Mouse (Mus musculus) T-helper 17 cell (primary cell): ENCODE measurements around the gene Ppara.

Experiments
- in situ Hi-C, 2 experiments: fragments of 300-600 bp; cut with MboI, MseI; formaldehyde crosslinking; loops; 1 replicate in 1 of 2; 2 replicates in 1 of 2; pipeline ENCODE4 v1.15.1; 2025; ENCODE audit warnings: high pct_unique_total_duplicates in 2 of 2

The Ppara gene

DNA sequence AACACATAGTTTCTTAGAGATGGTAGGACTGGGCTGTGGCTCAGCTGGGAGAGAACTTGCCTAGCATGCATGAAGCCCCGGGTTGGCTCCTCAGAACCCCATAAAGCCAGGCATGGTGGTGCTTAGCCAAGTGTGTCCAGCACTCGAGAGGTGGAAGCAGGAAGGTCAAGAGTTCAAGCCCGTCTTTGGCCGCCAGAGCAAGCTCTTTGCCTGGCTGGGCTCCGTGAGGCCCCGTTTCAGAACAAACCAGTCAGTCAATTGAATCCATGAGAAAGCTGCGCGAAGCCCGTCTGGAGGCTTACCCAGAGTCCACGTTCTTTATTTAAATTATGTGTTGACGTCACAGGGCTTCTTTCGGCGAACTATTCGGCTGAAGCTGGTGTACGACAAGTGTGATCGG lies 53.9 kb downstream of the Ppara start:
- in situ Hi-C loops = no loop called here

DNA sequence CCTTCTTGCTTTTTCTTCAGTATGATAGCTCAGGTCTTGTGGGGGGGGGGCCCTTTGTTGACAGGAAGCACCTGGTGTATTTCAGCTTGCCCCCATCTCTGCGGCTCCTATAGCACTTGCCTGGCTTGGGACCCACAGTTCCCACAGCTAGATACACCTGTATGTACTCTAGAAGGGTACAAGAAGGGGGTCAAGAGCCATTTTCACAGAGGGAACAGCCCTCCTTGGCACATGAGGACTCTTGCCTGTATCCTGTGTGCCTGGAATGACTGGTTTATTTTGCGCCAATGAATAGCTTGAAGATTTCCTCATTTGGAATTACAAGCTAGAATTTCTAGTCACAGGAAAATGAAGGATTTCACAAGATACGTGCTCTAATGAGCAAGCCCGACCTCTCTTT lies 56.7 kb downstream of the Ppara start:
- in situ Hi-C loops = loop anchor here in 1 of 2 experiments (5.0 kb wide), 1 partner anchor 104 kb away; no protein-coding TSS in a partner anchor

DNA sequence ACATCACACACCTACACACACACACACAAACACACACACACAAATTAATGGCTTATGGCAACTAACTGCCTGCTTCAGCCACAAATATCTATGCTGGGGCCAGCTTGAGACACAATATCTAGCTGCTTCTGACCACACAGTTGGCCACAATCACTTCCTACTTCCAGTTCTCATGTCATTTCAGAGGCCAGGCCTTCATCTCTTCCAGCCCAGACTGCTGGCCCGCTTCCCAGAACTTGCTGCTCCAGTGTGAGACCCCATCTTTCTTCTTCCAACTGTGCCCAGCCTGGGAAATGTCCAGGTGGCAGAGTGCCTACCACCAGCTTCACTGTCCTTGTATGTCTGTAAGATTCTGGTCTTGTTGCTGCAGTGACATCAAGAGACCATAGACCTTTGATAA lies 58.0 kb downstream of the Ppara start:
- in situ Hi-C loops = loop anchor here in 1 of 2 experiments (5.0 kb wide), 1 partner anchor 106 kb away; no protein-coding TSS in a partner anchor

DNA sequence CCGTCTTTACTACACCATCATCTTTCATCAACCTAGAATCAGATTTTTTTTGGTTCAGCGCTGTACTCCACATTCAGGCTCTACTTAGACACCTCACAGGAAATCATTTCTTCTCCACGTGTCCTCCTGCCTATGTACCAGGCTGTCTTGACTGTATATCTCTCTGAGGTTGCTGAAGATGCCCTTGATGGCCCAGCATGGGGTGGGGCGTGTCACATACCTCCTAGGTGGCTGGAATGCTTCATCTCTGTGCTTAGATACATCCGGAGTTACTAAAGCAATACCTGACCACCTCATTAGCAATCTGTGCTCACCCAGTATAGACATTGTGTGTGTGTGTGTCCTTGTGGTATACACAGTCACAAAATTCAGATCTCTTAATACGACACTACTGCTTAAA lies 60.7 kb downstream of the Ppara start:
- in situ Hi-C loops = no loop called here

DNA sequence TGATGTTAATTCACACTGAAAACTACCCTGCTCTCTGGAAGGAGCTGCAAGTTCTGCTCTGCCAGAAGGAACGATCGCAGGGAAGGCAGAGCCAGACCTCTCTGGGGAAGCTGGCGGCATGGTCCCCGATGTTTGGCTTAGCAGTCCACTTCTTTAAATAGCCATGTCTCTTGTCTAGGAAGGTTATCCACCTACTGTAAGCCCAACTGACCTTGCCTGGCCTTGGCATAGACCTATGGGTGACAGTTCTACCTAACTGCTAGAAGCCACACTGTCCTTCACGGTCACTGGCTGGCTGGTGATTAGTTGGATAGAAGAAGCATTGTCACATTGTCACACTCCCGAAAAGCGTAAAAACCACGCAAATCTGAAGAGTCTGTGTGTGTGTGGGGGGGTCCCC lies 63.9 kb downstream of the Ppara start:
- in situ Hi-C loops = no loop called here

DNA sequence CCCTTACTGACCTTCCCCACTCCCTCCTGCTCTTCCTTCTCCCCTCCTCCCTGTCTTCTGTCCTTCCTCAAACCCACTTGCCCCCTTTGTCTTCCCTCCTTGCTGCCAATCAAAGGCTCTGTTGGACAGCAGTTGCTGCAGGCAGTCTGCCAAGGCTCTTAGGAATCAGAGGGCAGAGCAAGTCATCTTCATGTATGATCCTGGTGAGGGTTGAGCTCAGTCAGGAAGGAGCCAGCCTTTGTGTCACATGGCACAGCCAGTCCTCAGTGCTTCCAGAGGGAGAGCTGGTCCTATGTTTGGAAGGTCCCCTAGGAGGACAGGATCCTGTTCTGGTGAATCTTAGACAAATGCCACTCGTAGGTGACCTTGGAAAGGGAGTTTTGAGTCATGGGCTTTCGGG lies 68.1 kb downstream of the Ppara start:
- in situ Hi-C loops = no loop called here

DNA sequence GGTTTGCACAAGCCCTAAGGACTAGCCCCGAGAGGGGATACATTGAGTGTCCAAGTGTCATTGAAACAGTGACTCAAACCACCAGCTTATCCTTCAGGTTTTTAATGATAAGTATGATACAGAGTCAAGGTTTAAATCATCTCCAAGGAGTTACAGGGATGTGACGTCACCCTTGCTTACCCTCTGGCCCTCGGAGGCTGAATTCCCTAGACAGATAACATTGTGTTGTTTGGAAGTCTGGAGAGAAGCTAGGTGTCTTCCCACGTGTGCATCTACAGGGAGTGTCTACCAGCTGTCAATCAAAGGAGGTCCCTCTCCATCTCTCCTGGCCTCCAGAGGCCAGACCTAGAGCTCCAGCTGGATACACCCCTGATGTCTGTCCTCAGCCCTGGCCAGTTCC lies 72.1 kb downstream of the Ppara start:
- in situ Hi-C loops = no loop called here

DNA sequence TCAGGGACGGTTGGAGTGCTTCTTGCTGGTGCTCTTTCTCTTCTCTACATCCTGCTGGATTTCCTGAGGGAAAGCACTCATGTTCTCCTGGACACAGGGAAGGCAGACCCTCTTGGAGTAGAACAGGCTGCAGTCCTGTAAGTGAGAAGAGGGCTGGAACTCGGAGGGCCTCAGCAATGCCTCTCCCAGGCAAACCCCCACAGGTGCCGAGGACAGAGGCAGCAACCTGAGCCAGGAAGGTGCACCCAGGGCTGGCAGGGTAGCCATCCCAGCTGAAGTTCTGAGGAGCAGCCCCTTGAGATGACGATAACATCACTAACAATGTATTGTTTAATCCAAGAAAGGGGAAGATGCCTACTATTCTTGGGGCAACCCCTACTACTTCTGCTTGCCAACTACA lies 72.6 kb downstream of the Ppara start:
- in situ Hi-C loops = no loop called here

DNA sequence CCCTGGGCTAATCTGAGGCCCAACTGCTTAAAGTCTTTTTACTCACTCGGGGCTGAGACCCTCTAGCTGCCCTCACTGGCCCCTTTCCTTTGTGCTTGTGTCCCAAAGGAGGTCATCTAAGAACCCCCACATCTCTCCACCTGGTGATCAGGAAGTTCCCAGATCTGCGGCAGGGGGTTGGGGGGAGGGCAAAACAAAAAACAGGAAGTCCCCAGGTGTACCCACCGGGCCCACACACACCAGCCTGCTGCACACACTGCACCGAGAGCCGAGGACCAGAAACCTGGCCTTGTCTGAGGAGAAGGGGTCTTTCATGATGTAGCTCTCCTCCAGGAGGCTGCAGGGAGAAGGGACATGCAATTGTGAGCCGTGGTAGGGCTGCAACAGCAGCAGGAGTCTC lies 73.2 kb downstream of the Ppara start:
- in situ Hi-C loops = no loop called here

DNA sequence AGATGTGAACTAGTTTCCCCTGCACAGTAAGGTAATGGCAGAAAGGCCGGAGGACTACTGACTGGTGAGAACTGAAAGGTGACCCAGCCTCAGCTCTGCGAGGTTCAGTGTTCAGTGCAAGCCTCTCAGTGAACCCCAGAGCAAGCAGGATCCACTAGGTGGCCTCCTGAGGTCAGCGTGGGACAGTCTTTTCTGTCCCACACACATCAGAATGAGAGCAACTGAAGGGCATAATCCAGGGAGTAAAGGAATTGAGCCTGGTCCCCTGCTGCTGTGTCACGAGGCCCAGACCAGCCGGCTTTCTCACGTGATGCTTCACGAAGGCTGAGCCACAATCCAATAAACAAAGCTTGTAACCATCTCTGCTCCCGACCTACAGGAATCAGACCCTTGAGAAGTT lies 73.7 kb downstream of the Ppara start:
- in situ Hi-C loops = no loop called here

DNA sequence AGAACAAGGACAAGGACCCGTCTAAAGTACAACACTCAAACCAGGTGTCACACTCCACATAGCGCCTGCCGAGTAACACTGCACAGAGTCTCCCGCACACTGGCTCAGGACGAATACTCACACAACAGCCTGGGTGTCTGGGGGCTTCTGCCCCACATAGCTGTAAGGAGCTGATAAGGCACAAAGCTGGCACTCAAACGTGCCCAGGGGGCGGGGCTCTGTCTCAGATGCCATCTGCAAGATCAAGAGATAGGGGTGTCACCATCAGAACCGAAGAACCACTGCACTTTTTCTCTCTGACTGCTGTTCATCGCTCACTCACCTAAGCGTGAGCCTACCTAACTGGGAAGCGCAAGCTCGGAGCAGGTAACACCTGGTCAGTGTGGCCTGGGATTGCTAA lies 74.3 kb downstream of the Ppara start:
- in situ Hi-C loops = no loop called here

DNA sequence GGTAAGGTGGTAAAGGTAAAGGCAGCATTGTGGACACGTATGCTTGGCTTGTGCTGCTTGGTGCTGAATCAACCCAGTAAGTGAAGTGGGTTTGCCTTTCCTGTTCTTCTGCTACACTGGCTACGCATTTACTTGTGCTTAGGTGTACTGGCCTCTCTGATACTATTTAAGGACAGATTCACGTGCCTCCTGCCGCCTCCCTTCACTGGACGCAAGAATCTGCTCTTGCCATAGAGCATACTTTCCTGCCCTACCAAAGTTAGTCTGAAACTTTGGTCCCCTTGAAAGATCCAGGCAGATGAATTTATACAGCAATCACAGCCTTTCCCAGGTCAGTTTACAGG lies 75.7 kb downstream of the Ppara start:
- in situ Hi-C loops = no loop called here

DNA sequence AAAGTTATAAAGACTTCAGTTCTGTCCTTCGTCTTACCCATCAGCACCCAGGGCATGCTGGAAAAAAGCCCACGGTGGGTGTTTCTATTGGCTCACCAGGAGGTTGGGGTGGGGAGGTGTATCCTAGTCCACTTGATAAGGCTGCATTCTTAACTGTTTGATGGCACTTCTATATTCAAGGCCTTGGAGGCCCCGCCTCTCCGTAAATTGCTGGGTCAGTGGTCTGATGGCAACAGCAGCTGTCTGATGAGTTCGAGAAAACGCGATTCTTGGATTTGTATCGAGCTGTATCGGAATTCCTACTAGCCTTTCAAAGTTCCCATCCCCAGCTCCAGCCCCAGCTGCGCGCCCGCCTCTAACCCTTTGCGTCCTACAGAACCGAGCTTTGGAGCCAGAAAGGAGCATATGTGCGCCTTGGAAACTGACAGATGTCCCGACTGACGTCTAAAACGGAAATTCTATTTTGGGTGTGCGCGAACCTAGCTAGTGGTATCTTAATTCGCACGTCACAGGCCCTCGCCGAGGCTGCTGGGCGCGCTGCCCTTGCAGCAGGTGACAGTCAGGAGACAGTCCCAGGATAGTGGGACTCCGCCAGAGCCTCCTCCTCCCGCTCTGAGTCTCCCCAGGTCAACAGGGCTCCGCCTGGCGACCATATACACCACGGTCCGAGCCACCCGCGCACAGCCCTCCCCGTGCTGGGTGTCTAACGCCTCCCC lies 76.2 kb downstream of the Ppara start:
- in situ Hi-C loops = no loop called here

DNA sequence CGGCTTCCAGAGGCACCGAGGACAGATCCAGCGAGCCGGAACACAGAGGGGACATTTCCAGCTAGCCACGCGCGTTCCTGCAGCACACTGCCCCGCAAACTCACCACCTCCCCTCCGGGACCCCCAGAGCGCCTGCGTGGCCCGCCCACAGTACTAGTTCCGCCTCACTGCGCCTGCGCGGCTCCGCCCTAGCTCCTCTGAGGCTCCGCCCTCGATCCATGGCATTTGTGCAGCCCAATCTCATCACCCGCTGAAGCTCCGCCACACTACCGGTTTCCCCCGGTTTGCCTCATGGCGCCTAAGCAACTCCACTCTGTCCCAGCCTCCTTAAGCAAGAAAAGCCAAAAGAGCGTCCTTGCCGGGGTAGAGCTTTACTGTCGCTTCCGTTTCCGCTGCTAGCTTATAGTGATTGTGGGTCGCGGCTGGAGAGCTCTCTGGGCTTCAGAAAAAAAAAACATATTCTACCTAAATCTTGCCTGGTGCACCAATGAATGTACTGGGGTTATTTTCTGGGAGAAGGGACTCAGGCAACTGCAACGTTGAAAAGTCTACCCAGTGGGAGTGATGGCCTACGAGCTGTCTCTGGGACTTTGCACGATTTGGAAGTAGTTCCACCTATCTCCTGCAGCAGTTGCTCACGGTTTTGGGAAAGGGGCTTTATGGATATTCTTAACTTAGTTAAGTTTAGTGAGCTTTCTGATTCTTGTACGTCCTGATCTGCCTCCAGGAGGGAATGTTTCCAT lies 76.9 kb downstream of the Ppara start, which contains the start of gene Cdpf1:
Gene Cdpf1 (minus strand): TSS at position 163 of the 743 bp plus-strand sequence.
- in situ Hi-C loops = no loop called here

DNA sequence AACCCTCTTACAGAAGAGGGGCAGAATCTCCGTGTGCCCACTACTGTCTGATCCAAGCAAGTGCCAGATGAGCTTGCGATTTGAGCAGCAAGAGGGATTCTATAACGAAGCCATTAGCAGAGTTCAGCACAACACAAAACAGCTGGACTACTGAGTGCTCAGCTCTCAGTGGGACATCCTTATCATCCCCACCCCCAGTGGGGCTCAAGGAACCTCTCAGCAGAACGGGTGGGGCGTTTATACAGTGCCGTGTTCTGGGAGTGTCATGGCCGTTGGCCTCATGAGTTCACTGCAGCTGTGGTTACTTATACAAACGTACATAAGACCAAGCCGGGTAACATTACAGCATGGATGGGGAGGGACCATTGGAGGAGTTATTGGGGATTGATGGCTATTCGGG lies 78.6 kb downstream of the Ppara start:
- in situ Hi-C loops = no loop called here

DNA sequence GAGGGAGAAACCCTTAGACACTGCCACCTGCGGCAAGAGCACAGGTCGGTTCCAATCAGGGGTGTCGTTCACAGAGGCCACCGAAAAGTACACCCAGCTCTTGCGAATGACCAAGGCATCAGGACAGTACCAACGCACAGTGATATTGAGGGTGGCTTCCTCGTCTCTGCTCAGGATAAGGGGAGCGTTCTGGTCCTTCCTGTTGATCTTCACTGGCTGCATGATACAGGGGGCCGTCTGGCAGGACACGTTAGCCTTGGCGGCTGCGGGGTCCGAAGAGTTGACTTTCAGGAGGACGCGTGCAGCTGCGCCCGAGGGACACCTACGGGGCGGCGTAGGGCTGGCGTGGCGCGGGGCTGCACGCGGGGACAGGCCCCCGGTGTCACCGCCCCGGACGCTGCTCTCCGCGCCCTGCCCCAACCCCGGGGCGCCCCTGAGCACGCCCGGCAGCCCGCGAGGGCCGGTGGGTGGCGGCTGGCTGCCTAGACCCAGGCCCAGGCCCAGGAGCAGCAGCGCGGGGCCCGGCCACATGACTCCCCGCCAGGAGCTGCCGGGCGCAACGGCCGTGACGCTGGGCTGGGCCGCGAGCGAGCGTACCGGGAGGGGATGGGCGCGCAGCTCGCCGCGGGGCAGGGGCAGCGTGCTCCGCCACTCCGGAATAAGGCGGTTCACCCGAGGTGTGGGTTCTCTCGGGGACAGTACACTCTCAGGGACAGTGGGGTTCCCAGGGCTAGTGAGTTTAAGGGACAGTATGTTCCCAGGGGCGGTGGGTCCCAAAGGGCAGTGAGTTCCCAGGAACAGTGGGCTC lies 86.6 kb downstream of the Ppara start, which contains the start of gene Pkdrej:
Gene Pkdrej (minus strand): TSS at position 532 of the 808 bp plus-strand sequence.
- in situ Hi-C loops = no loop called here

DNA sequence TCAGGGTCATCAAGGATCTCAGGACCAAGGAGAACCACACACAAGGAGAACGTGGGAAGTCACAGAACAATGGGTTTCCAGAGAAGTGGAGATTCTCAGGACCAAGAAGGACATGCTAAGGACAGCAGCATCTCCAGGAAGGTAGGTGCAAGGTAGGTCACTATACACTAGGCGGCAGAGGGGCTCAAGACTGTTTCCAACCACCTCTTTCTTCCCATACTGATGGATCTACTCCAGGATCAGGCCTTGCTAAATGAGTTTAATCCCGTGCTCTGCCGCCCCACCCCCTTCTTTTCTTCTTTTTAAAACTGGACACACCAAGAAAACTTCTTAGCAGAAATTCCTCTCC lies 87.2 kb downstream of the Ppara start:
- in situ Hi-C loops = no loop called here

DNA sequence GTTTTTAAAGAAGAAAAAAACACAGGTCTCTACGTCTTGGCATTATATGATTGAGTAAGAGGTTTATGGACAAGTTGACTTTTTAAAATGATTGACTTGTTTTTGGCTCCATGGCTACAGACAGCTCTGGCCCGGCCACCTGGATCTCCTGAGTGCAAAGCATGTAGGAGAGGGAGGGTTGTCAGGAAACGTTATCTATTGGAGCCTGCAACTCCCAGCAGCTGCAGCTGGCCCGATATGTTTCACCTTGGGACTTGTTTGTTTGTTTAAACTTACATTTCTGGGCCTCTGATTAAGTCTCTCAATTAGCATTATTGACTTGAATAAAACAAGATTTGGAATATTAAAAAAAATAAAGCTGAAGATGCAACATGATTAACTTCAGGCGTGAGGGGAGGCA lies 91.9 kb downstream of the Ppara start:
- in situ Hi-C loops = no loop called here

DNA sequence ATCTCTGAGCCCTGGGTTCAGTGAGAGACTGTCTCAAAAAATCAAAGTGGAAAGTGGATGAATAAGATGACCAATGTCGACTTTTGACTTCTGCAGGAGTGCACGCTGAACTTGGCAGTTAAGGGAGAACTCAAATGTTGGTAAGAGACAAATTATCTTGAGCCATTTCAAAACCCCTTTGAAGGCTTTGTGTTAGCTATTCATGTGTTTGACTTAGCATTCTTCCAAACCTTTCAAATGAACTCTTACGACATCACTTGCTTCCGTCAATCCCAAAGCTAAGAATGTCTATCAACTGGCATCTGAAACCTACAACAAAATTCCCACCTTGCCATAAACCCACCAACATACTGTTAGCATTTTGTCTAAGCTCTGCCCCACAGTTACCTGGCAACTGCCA lies 93.3 kb downstream of the Ppara start:
- in situ Hi-C loops = no loop called here

DNA sequence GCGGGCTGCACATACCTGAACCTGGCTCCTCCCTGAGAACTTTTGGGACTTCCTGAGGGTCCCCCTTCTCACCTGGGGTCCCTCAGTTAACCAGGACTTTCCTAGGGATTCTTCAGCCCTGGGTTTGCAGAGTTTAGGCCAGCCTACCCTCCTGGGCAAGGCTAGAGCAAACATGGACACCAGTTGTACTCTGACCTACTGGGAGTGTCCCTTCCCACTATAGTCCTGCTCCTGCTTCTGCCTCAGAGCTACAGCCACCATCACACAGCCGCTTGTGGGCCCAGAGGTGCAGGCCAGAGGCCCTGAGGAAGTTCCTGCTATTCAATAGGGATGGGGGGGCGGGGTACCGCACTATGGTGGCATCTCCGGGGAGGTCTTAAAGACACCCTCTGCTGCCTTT lies 94.7 kb downstream of the Ppara start:
- in situ Hi-C loops = no loop called here

DNA sequence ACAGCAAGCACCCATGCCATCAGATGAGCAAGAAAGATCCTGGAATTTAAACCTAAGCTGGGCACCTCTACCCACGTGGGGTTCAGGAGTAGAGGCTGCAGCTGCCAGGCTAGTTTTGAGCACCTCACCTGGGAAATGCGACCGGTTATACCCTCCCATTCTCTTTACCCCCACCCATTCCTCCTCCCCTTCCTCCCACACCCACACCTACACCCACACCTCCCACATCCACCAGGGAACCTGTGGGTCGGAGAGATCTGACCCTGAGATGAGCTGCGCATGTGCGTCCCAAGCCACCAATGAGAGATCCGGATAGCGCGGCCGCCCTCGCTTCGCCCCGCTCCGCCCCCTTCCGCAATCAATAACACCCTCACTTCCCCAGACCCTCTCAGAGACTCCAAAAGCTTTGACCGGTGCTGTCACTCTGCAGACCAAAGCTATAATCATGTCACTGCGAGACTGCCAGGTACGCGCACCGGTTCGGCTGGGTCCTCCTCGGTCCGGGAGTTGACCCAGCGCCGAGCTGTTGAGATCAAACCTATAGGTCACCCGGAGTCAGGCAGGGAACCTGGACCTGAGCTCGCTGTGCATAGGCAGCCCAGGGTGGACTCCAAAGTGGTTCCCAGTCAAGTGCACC lies 97.3 kb downstream of the Ppara start, which contains the start of gene Ttc38:
Gene Ttc38 (plus strand): TSS at position 353 of the 637 bp plus-strand sequence.
- in situ Hi-C loops = no loop called here

DNA sequence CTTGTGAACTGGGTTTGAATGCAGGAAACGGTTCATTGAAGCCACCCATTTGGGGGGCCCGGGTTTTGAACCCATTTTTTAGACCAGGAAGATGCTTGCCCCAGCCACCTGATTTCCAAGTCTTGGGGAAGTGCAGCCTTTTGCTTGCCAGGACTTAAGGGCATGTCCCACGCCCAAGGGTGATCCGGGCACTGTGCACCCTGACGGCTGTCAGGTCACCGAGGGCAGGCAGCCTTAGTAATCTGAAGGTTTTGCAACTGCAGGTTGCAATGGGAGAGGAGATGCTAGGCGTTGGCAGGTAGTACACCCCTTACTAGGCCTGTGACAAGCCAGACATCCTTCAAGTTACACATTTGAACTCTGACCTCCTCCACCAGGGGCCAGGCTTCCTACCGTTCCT lies 97.8 kb downstream of the Ppara start:
- in situ Hi-C loops = no loop called here
